Mouse (Mus musculus): ENCODE measurements around the gene Rfx1. TPM values are rescaled to one million over a fixed set of nuclear protein-coding genes. Genes with fewer than 3 reads are reported as not detected.

Rfx1 gene
- total and polyA plus RNA-seq, 3 experiments, result 8.8 to 11.0 (median 9.5) TPM

DNA sequence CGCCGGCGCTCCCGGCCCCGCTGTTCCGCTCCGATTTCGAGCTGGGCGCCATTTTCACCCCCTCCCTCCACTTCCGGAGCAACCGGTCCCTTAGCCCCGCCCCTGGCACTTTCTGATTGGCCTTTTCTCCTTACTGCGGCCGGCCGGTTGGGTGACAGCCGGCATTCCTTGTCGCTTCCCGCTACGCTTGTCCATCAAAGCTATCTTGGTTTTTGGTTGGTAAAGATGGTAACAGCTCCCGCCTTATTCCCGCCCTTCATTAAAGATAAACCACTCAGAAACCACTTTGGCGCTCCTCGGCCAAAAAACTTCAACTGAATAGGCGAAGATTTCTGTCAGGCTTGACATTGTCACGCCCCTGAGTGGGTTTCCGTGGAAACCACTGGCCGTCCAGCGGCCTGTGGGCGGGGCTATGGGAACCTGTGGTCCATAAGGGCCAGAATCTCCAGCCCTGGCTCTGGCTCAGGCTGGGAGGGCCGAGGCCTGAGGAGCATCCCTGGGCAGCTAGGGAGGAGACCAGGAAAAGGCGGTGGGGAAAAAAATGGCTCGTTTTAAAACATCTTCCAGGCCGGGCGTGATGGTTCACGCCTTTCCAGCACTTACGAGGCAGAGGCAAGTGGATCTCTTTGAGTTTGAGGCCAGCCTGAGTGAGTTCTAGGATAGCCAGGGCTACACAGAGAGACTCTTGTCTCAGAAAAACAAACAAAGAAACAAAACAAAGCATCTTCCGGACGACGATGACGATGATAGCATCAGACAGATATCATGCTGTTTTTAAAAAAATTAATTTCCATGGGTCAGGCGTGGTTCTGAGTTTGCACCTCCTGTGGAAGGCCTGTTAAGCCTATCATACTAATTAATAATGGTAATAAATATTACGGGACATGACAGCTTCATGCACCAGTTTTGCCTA lies 38.3 kb downstream of the Rfx1 start, which contains the start of gene Dcaf15:
Gene Dcaf15 (minus strand): TSS at position 72 of the 913 bp plus-strand sequence.
- peak; percentile 96 to 98 for DNase-seq
- TF ChIP-seq EP300 (IDR thresholded peaks at IDR 0.05; ENCODE audit: insufficient read depth, low read depth, low read length), result no peak
- TF ChIP-seq CTCF (IDR thresholded peaks at IDR 0.05), result no peak
- peak; percentile 60; the same call in 1 of the 2 replicates for TF ChIP-seq POLR2A (IDR thresholded peaks at IDR 0.05; ENCODE audit: insufficient read depth, low read depth, low read length)
- Histone ChIP-seq H3K79me2 (replicated peaks; ENCODE audit: control insufficient read depth, insufficient read depth, low read length) (peaks cover 1% of the 10 kb centered on the region; the same call in 1 of the 2 replicates), H3K4me3 (peak within 1 kb of the TSS; percentile 72), H3K27me3 (ENCODE audit: control insufficient read depth, insufficient read depth, low read length) (no peaks in the 10 kb centered on the region), H3K36me3 (ENCODE audit: control insufficient read depth, insufficient read depth, low read length) (no peaks in the 10 kb centered on the region), H3K4me1 (ENCODE audit: control insufficient read depth, insufficient read depth, low read length) (peaks cover 5% of the 10 kb centered on the region), H3K27ac (peak within 1 kb of the TSS; percentile 88), H3K9ac (ENCODE audit: low read depth, low read length) (peak within 1 kb of the TSS; percentile 59)
- 7% methylated on average over 42 of the region's 42 CpGs for WGBS
- intact Hi-C loops (cut with DNase I), result loop anchor here (1.0 to 2.0 kb wide), 2 partner anchors 36 to 42 kb away; partner anchors contain the start of gene Cc2d1a

DNA sequence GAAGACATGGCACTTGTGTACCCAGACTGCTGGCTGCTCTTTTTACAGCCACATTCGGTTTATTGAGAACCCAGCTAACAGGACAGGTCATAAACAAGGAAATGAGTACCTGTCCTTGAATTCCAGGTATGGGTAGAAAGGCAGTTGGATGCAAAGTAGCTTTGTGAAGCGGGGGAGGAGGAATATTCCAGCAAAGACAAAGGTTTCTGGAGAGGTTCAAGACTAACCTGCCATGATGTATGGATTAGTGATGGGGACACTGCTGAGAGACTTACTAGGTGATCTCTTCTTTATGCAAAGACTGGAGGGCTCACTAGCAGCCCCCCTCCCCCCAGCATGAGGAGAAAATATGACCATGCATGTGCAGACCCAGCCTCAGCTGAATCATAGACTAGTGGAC lies 39.0 kb downstream of the Rfx1 start:
- no peak overlapping the region for H3K9ac ChIP-seq (ENCODE audit: low read depth, low read length)
- no peaks in the 10 kb centered on the region for H3K36me3 ChIP-seq (ENCODE audit: control insufficient read depth, insufficient read depth, low read length)
- no peak for TF ChIP-seq EP300 (IDR thresholded peaks at IDR 0.05; ENCODE audit: insufficient read depth, low read depth, low read length)
- no peak for TF ChIP-seq POLR2A (IDR thresholded peaks at IDR 0.05; ENCODE audit: insufficient read depth, low read depth, low read length)
- no peak for TF ChIP-seq CTCF (IDR thresholded peaks at IDR 0.05)
- H3K4me1 ChIP-seq (ENCODE audit: control insufficient read depth, insufficient read depth, low read length), result peaks cover 5% of the 10 kb centered on the region
- no peak overlapping the region for H3K4me3 ChIP-seq
- intact Hi-C loops (cut with DNase I), result loop anchor here (2.0 kb wide), 1 partner anchor 37 kb away; no protein-coding TSS in a partner anchor
- H3K27ac ChIP-seq, result no peak overlapping the region
- DNase-seq, result no peak
- 83% methylated on average over 2 of the region's 2 CpGs for WGBS
- H3K27me3 ChIP-seq (ENCODE audit: control insufficient read depth, insufficient read depth, low read length), result no peaks in the 10 kb centered on the region
- peaks cover 1% of the 10 kb centered on the region; the same call in 1 of the 2 replicates for H3K79me2 ChIP-seq (replicated peaks; ENCODE audit: control insufficient read depth, insufficient read depth, low read length)

DNA sequence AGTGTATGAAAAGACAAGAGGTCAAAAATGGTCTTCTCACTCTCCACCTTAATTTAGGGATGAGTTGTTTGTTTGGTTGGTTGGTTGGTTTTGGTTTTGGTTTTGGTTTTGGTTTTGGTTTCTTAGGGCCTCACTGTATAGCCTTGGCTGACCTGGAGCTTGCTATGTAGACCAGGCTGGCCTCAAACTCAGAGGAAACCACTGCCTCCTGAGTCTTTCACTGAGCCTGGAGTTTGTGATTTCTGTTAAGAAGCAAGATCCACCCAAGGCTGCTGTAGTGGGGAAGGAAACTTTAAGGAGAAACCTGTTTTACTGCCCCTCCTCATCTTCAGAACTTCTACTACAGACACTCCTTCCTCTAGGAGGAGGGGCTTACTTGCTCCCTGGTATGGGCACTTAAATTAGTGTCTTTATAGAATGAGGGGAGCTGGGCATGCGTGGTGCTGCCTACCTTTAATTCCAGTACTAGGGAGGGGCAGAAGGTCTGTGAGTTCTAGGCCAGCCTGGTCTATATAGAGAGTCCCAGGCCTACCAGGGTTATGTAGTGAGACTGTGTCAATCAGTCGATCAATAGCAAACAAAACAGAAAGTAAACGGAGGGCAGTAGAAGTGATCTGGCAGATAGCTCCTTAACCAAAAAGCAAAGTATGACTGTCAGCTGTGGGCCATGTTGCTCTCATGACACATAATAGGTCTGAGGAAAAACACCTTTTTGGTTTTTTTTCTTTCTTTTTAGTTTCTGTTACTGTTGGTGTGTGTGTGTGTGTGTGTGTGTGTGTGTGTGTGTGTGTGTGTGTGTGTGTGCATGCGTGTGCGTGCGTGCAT lies 39.8 kb downstream of the Rfx1 start:
- no peak for DNase-seq
- Histone ChIP-seq H3K4me1 (ENCODE audit: control insufficient read depth, insufficient read depth, low read length) (peaks cover 5% of the 10 kb centered on the region), H3K79me2 (replicated peaks; ENCODE audit: control insufficient read depth, insufficient read depth, low read length) (peaks cover 1% of the 10 kb centered on the region; the same call in 1 of the 2 replicates), H3K27me3 (ENCODE audit: control insufficient read depth, insufficient read depth, low read length) (no peaks in the 10 kb centered on the region), H3K27ac (no peak overlapping the region), H3K36me3 (ENCODE audit: control insufficient read depth, insufficient read depth, low read length) (no peaks in the 10 kb centered on the region), H3K4me3 (no peak overlapping the region), H3K9ac (ENCODE audit: low read depth, low read length) (no peak overlapping the region)
- no peak for TF ChIP-seq EP300 (IDR thresholded peaks at IDR 0.05; ENCODE audit: insufficient read depth, low read depth, low read length)
- no peak for TF ChIP-seq POLR2A (IDR thresholded peaks at IDR 0.05; ENCODE audit: insufficient read depth, low read depth, low read length)
- no peak for TF ChIP-seq CTCF (IDR thresholded peaks at IDR 0.05)
- intact Hi-C loops (cut with DNase I), result no loop called here
- WGBS, result 95% methylated on average over 3 of the region's 6 CpGs

DNA sequence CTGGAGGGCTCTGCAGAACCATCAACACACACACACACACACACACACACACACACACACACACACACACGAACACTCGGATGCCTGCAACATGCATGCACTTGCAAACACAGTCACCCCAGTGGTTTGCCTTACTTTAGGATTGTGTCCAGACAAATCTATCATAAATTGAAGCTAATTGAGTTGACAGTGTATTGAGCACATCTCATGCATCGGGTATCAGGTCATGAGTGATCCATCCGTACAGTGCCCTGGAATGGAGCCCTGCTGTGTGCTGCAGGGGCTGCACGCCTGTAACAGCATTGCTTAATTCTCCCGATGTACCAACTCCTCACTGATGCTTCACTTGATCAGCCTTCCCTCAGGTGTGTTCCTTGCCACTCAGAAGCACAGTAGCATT lies 49.0 kb downstream of the Rfx1 start:
- intact Hi-C loops (cut with DNase I), result no loop called here
- Histone ChIP-seq H3K4me1 (ENCODE audit: control insufficient read depth, insufficient read depth, low read length) (no peaks in the 10 kb centered on the region), H3K4me3 (no peak overlapping the region), H3K27ac (no peak overlapping the region), H3K9ac (ENCODE audit: low read depth, low read length) (no peak overlapping the region), H3K27me3 (ENCODE audit: control insufficient read depth, insufficient read depth, low read length) (no peaks in the 10 kb centered on the region), H3K79me2 (replicated peaks; ENCODE audit: control insufficient read depth, insufficient read depth, low read length) (no peaks in the 10 kb centered on the region), H3K36me3 (ENCODE audit: control insufficient read depth, insufficient read depth, low read length) (no peaks in the 10 kb centered on the region)
- 88% methylated on average over 6 of the region's 6 CpGs for WGBS
- no peak for DNase-seq
- TF ChIP-seq CTCF (IDR thresholded peaks at IDR 0.05), result no peak
- TF ChIP-seq POLR2A (IDR thresholded peaks at IDR 0.05; ENCODE audit: insufficient read depth, low read depth, low read length), result no peak
- no peak for TF ChIP-seq EP300 (IDR thresholded peaks at IDR 0.05; ENCODE audit: insufficient read depth, low read depth, low read length)

DNA sequence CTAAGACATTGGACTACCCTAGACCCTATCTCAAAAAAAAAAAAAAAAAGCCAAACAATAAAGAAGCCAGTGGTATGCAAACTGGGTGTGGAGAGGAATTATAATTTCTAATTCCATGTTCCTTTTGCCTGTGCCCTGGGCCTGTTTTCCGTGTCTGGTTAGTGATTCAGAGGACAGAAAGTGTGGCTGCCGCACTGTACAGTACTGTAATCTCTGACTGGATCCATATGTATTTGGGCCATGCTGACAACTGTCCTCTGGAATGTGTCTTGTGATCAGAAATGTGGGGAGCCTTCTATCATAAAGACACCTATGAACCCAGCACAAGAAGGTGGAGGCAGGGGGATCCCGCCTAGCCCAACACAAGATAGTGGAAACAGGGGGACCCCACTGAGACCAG lies 55.5 kb downstream of the Rfx1 start:
- no peaks in the 10 kb centered on the region for H3K4me1 ChIP-seq (ENCODE audit: control insufficient read depth, insufficient read depth, low read length)
- no peak for TF ChIP-seq POLR2A (IDR thresholded peaks at IDR 0.05; ENCODE audit: insufficient read depth, low read depth, low read length)
- TF ChIP-seq EP300 (IDR thresholded peaks at IDR 0.05; ENCODE audit: insufficient read depth, low read depth, low read length), result no peak
- no peak for TF ChIP-seq CTCF (IDR thresholded peaks at IDR 0.05)
- WGBS, result 61% methylated on average over 3 of the region's 3 CpGs
- no peak overlapping the region for H3K27ac ChIP-seq
- H3K36me3 ChIP-seq (ENCODE audit: control insufficient read depth, insufficient read depth, low read length), result no peaks in the 10 kb centered on the region
- no peaks in the 10 kb centered on the region for H3K79me2 ChIP-seq (replicated peaks; ENCODE audit: control insufficient read depth, insufficient read depth, low read length)
- intact Hi-C loops (cut with DNase I), result no loop called here
- H3K4me3 ChIP-seq, result no peak overlapping the region
- no peak overlapping the region for H3K9ac ChIP-seq (ENCODE audit: low read depth, low read length)
- no peaks in the 10 kb centered on the region for H3K27me3 ChIP-seq (ENCODE audit: control insufficient read depth, insufficient read depth, low read length)
- no peak for DNase-seq

Data from heart, adult 2 months (tissue).